27 mouse cellular contexts compared by ENCODE assay signal in genomic region chr3:97600050-97600832, GRCm38 (mm10).
"Had no signal": no experiment of that assay in that cellular context is flagged by ENCODE, and none has a peak within 500 bp of the region (broad histone marks: within the 10 kb centered on the region; RNA-seq: fewer than 3 reads in every experiment).

No protein-coding gene starts in this region.

- H3K36me3 ChIP-seq: forebrain, embryonic 15.5 days had no signal

- DNase-seq: cerebellum, adult 8-10 months; cerebellum, adult 9-10 months; cerebellum, adult 9-11 months; cerebellum, postnatal 10 days; cerebellum, postnatal 14 days; cerebellum, postnatal 25 days; cerebellum, postnatal 36 days; embryo, embryonic 11 days; forebrain, postnatal 0 days; gastrocnemius, adult 2 months; gastrocnemius, postnatal 10 days; gastrocnemius, postnatal 14 days; gastrocnemius, postnatal 25 days; gastrocnemius, postnatal 36 days; heart, adult 11 months; heart, adult 18-20 months; heart, adult 2 months had no signal

- H3K27me3 ChIP-seq: embryonic facial prominence, embryonic 12.5 days; embryonic facial prominence, embryonic 13.5 days; embryonic facial prominence, embryonic 15.5 days; forebrain, embryonic 12.5 days; forebrain, embryonic 13.5 days; forebrain, embryonic 15.5 days had no signal

- H3K9ac ChIP-seq: embryonic facial prominence, embryonic 12.5 days; embryonic facial prominence, embryonic 13.5 days; embryonic facial prominence, embryonic 15.5 days; forebrain, embryonic 12.5 days; forebrain, embryonic 13.5 days; forebrain, embryonic 15.5 days; forebrain, postnatal 0 days had no signal

- H3K9me3 ChIP-seq: embryonic facial prominence, embryonic 10.5 days; embryonic facial prominence, embryonic 12.5 days; embryonic facial prominence, embryonic 13.5 days; embryonic facial prominence, embryonic 15.5 days; forebrain, embryonic 12.5 days; forebrain, embryonic 13.5 days; forebrain, embryonic 15.5 days had no signal

- H3K4me1 ChIP-seq: embryonic facial prominence, embryonic 10.5 days; embryonic facial prominence, embryonic 12.5 days; embryonic facial prominence, embryonic 13.5 days; embryonic facial prominence, embryonic 15.5 days; forebrain, embryonic 12.5 days; forebrain, embryonic 13.5 days; forebrain, embryonic 15.5 days had no signal

- H3K4me3 ChIP-seq: embryonic facial prominence, embryonic 10.5 days; embryonic facial prominence, embryonic 12.5 days; embryonic facial prominence, embryonic 13.5 days; embryonic facial prominence, embryonic 15.5 days; erythroblast, embryonic 14.5 days; forebrain, embryonic 12.5 days; forebrain, embryonic 13.5 days; forebrain, embryonic 15.5 days; gastrocnemius, adult 2 months; heart, adult 2 months had no signal

- H3K4me2 ChIP-seq: embryonic facial prominence, embryonic 12.5 days; embryonic facial prominence, embryonic 13.5 days; embryonic facial prominence, embryonic 15.5 days; forebrain, embryonic 12.5 days; forebrain, embryonic 13.5 days; forebrain, embryonic 15.5 days had no signal

- ATAC-seq: forebrain, embryonic 13.5 days; forebrain, embryonic 14.5 days; forebrain, embryonic 15.5 days; forebrain, embryonic 16.5 days; forebrain, postnatal 0 days had no signal

- H3K27ac ChIP-seq: embryonic facial prominence, embryonic 10.5 days; embryonic facial prominence, embryonic 12.5 days; embryonic facial prominence, embryonic 13.5 days; embryonic facial prominence, embryonic 15.5 days; forebrain, embryonic 12.5 days; forebrain, embryonic 13.5 days; forebrain, embryonic 15.5 days; gastrocnemius, adult 2 months; heart, adult 2 months had no signal
